Mouse (Mus musculus): ENCODE data around the gene BC048507.
"Not testable (repeated sequence)": the region's sequence is repeated elsewhere in the genome, so short reads cannot be mapped to it uniquely, and the experiment has no call there.

BC048507 gene

GRCm38 (mm10) chr13:67863026-67863425, at the start of gene BC048507:
Gene BC048507 (plus strand): TSS chr13:67863326.
- DNase-seq = no peak

- DNase-seq = peak; percentile 98
These were observed 49.1 kb upstream of the BC048507 start, which contains the start of gene Zfp273 for GRCm38 (mm10) chr13:67813710-67814660. Gene Zfp273 (plus strand): TSS chr13:67813740.

- peak; percentile 3 for DNase-seq
These were observed 44.5 kb upstream of the BC048507 start for GRCm38 (mm10) chr13:67818636-67819035.

GRCm38 (mm10) chr13:67830911-67831336, 32.2 kb upstream of the BC048507 start, which contains the start of gene Gm10037:
Gene Gm10037 (plus strand): TSS chr13:67831106.
- peak; percentile 93 for DNase-seq

GRCm38 (mm10) chr13:67833137-67833536, 30.0 kb upstream of the BC048507 start:
- DNase-seq = not testable (repeated sequence)

- no peak for DNase-seq
These were observed 19.4 kb upstream of the BC048507 start for GRCm38 (mm10) chr13:67843775-67844118.

GRCm38 (mm10) chr13:67844119-67844852, 18.8 kb upstream of the BC048507 start:
- peak; percentile 93 for DNase-seq

GRCm38 (mm10) chr13:67844853-67845194, 18.3 kb upstream of the BC048507 start:
- DNase-seq = no peak

- no peak for DNase-seq
These were observed 12.8 kb upstream of the BC048507 start for GRCm38 (mm10) chr13:67850361-67850760.

- no peak for DNase-seq
These were observed 10.0 kb upstream of the BC048507 start for GRCm38 (mm10) chr13:67853130-67853529.

- DNase-seq = no peak
These were observed 9.1 kb upstream of the BC048507 start for GRCm38 (mm10) chr13:67853983-67854382.

- DNase-seq = no peak
These were observed 5.8 kb upstream of the BC048507 start for GRCm38 (mm10) chr13:67857317-67857716.

- DNase-seq = no peak
These were observed 618 bp upstream of the BC048507 start for GRCm38 (mm10) chr13:67862508-67862907.

- DNase-seq = no peak
These were observed 1.7 kb downstream of the BC048507 start for GRCm38 (mm10) chr13:67864764-67865350.

GRCm38 (mm10) chr13:67867899-67868298, 4.8 kb downstream of the BC048507 start:
- DNase-seq = no peak

- DNase-seq = not testable (repeated sequence)
These were observed 13.0 kb downstream of the BC048507 start for GRCm38 (mm10) chr13:67876049-67876698.

GRCm38 (mm10) chr13:67876699-67877254, 13.7 kb downstream of the BC048507 start:
- DNase-seq = no peak

- DNase-seq = no peak
These were observed 20.8 kb downstream of the BC048507 start for GRCm38 (mm10) chr13:67883966-67884365.

GRCm38 (mm10) chr13:67909759-67910158, 46.6 kb downstream of the BC048507 start:
- DNase-seq = no peak

All from heart, adult 11 months (tissue).